Mouse (Mus musculus) lung, postnatal 4 days (tissue): ENCODE measurements at regions not wholly inside any gene's neighbourhood (a gene's known extent, or its start where the extent isn't known, plus 50 kb on each side); places are given as distances from the start of the nearest gene placed in this dataset.

Experiments used
- DNase-seq, 2 experiments: peaks; one replicate each; pipeline ENCODE4 v3.0.0; 2021

DNA sequence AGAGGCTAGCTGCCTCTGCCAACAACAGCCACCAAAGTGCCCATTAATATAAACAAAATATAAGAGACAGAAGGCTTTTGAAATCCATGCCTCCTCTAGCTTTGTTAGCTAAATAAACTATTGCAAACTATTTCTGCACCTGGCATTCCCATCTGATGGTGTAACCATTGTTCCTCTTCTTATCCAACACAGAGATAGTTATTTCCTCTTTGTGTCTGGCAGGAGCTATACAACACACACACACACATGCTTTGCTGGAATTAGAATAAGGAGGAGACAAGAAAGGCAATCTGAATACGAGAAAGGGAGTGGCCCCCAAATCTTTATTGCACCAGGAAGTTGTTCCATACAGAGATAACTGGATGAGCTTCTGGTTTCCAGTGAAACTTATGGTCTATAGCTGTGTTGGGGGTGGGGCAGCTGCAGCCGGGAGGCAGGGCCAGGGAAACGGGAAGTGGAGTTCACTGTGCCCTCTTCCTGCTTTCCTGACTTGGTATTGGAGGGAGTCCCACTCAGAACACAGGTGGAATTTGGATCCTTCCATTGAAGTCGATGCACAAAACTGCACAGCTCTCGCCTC is 64.0 kb upstream of the Zdhhc17 start:
- peak; percentile 64 for DNase-seq

GRCm38 (mm10) chr10:111073262-111073661 is 63.3 kb upstream of the Zdhhc17 start:
- DNase-seq: no peak

- no peak for DNase-seq
These were observed 62.6 kb upstream of the Zdhhc17 start for GRCm38 (mm10) chr10:111072554-111072909.

GRCm38 (mm10) chr10:111071805-111072553 is 62.0 kb upstream of the Zdhhc17 start:
- DNase-seq: no peak

DNA sequence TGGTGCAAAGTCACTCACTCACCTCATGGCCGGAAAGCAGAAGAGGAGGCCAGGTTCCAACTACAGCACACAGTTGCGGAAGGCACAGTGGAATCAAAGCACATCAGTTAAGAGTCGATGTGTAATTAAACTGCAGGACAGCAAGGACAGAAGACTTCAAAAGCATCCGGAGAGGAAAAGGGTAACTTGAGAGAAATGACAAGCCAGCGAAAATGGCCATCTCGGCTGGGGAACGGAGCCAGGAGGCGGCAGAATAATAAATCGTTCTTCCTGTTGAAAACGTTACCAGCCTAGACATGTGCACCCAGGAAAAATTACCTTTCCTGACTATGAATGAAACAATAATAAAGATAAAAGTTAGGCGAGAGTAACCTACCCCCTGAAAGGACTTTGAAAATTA is 56.2 kb upstream of the Zdhhc17 start:
- DNase-seq: no peak

GRCm38 (mm10) chr10:111060626-111061025 is 50.7 kb upstream of the Zdhhc17 start:
- DNase-seq: no peak
